Mouse (Mus musculus): ENCODE measurements at regions not wholly inside any gene's neighbourhood (a gene's known extent, or its start where the extent isn't known, plus 50 kb on each side); places are given as distances from the start of the nearest gene placed in this dataset.

DNA sequence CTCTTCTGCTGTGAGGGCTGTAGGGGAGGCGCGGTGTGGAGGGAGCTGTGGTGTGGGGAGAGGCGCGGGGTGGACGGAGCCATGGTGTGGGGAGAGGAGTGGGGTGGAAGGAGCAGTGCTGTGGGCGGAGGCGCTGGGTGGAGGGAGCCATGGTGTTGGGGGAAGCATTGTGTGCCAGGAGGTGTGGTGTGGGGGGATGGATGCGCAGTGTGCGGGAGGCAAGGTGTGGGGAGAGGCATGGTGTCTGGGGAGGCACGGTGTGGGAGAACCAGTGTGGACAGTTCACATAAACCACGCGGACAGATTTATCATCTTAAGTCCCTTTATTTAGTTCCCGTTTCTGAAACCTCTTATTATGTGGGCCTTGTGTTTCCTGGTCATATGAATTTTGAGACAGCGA lies 164.6 kb downstream of the Phlda1 start:
- no peaks in the 10 kb centered on the region for H3K9me3 ChIP-seq (ENCODE audit: control insufficient read depth, low read length)
- ATAC-seq (ENCODE audit: low read depth): peak; percentile 20; the same call in 1 of the 2 replicates
- H3K9ac ChIP-seq (ENCODE audit: low read length): peak overlapping the region; percentile 38
- WGBS: 49% methylated on average over 14 of the region's 14 CpGs
- no peak overlapping the region for H3K4me2 ChIP-seq (ENCODE audit: low read depth, low read length)
- H3K36me3 ChIP-seq (ENCODE audit: control insufficient read depth, insufficient read depth, low read length): no peaks in the 10 kb centered on the region
- peak overlapping the region; percentile 68 for H3K27ac ChIP-seq (ENCODE audit: low read length)
- H3K4me3 ChIP-seq (ENCODE audit: low read length): no peak overlapping the region
- H3K4me1 ChIP-seq (replicated peaks; ENCODE audit: control insufficient read depth, insufficient read depth, low read length): peaks cover 49% of the 10 kb centered on the region
- H3K27me3 ChIP-seq (ENCODE audit: control insufficient read depth, insufficient read depth, low read depth, low read length): no peaks in the 10 kb centered on the region

GRCm38 (mm10) chr10:111672454-111673316 lies 166.6 kb downstream of the Phlda1 start:
- Histone ChIP-seq H3K4me1 (replicated peaks; ENCODE audit: control insufficient read depth, insufficient read depth, low read length) (peaks cover 61% of the 10 kb centered on the region), H3K27ac (ENCODE audit: low read length) (peak overlapping the region; percentile 84), H3K36me3 (ENCODE audit: control insufficient read depth, insufficient read depth, low read length) (no peaks in the 10 kb centered on the region), H3K4me2 (ENCODE audit: low read depth, low read length) (peak overlapping the region; percentile 38), H3K9me3 (ENCODE audit: control insufficient read depth, low read length) (no peaks in the 10 kb centered on the region), H3K27me3 (ENCODE audit: control insufficient read depth, insufficient read depth, low read depth, low read length) (no peaks in the 10 kb centered on the region), H3K4me3 (ENCODE audit: low read length) (no peak overlapping the region), H3K9ac (ENCODE audit: low read length) (no peak overlapping the region)
- WGBS: 12% methylated on average over 12 of the region's 12 CpGs
- ATAC-seq (ENCODE audit: low read depth): peak; percentile 94

DNA sequence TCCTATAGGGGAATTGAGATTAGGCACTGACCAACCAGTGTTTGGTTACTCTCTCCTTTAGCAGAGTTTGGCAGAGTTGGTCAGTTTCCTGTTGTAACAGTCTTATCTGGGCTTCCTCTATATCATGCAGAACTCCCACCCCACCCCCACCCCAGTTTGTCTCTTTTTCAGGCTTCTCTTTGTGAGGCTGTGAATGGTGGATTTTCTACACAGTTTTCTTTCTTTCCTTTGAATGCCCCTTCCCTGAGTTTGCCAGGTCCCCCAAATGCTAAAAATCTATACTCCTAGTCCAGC lies 167.2 kb downstream of the Phlda1 start:
- Histone ChIP-seq H3K27ac (ENCODE audit: low read length) (peak overlapping the region; percentile 84), H3K27me3 (ENCODE audit: control insufficient read depth, insufficient read depth, low read depth, low read length) (no peaks in the 10 kb centered on the region), H3K36me3 (ENCODE audit: control insufficient read depth, insufficient read depth, low read length) (no peaks in the 10 kb centered on the region), H3K9ac (ENCODE audit: low read length) (no peak overlapping the region), H3K4me1 (replicated peaks; ENCODE audit: control insufficient read depth, insufficient read depth, low read length) (peaks cover 61% of the 10 kb centered on the region), H3K4me2 (ENCODE audit: low read depth, low read length) (peak overlapping the region; percentile 38), H3K9me3 (ENCODE audit: control insufficient read depth, low read length) (no peaks in the 10 kb centered on the region), H3K4me3 (ENCODE audit: low read length) (no peak overlapping the region)
- peak; percentile 32 for ATAC-seq (ENCODE audit: low read depth)

DNA sequence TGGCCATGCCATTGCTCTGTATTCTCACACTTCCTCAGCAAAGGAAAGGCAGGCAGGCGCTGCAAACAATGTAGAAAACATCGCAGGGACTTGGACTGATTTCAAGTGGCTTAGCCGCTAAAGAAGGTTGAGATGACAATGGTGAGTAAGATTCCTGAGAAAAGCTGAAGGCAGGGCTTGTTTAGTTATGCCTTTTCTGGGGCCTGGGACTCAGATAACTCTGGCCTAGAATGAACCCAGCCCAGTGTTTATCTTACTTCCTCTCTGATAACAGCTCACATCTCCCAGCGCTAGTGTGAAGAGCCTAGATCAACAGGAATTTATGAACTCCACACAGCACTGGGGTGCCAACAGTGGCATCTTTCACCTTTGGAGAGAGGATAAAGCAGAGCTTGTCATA lies 170.2 kb downstream of the Phlda1 start:
- no peak overlapping the region for H3K9ac ChIP-seq (ENCODE audit: low read length)
- H3K27me3 ChIP-seq (ENCODE audit: control insufficient read depth, insufficient read depth, low read depth, low read length): no peaks in the 10 kb centered on the region
- peak overlapping the region; percentile 33 for H3K27ac ChIP-seq (ENCODE audit: low read length)
- no peaks in the 10 kb centered on the region for H3K36me3 ChIP-seq (ENCODE audit: control insufficient read depth, insufficient read depth, low read length)
- H3K4me3 ChIP-seq (ENCODE audit: low read length): no peak overlapping the region
- H3K9me3 ChIP-seq (ENCODE audit: control insufficient read depth, low read length): no peaks in the 10 kb centered on the region
- no peak for ATAC-seq (ENCODE audit: low read depth)
- peaks cover 45% of the 10 kb centered on the region for H3K4me1 ChIP-seq (replicated peaks; ENCODE audit: control insufficient read depth, insufficient read depth, low read length)
- no peak overlapping the region for H3K4me2 ChIP-seq (ENCODE audit: low read depth, low read length)
- WGBS: 3% methylated on average over 4 of the region's 4 CpGs

GRCm38 (mm10) chr10:111680919-111681318 lies 174.8 kb downstream of the Phlda1 start:
- no peak for ATAC-seq (ENCODE audit: low read depth)
- Histone ChIP-seq H3K27ac (ENCODE audit: low read length) (no peak overlapping the region), H3K9ac (ENCODE audit: low read length) (no peak overlapping the region), H3K27me3 (ENCODE audit: control insufficient read depth, insufficient read depth, low read depth, low read length) (no peaks in the 10 kb centered on the region), H3K4me3 (ENCODE audit: low read length) (no peak overlapping the region), H3K9me3 (ENCODE audit: control insufficient read depth, low read length) (no peaks in the 10 kb centered on the region), H3K4me1 (replicated peaks; ENCODE audit: control insufficient read depth, insufficient read depth, low read length) (peaks cover 9% of the 10 kb centered on the region), H3K36me3 (ENCODE audit: control insufficient read depth, insufficient read depth, low read length) (no peaks in the 10 kb centered on the region), H3K4me2 (ENCODE audit: low read depth, low read length) (no peak overlapping the region)
- 78% methylated on average over 4 of the region's 4 CpGs for WGBS

DNA sequence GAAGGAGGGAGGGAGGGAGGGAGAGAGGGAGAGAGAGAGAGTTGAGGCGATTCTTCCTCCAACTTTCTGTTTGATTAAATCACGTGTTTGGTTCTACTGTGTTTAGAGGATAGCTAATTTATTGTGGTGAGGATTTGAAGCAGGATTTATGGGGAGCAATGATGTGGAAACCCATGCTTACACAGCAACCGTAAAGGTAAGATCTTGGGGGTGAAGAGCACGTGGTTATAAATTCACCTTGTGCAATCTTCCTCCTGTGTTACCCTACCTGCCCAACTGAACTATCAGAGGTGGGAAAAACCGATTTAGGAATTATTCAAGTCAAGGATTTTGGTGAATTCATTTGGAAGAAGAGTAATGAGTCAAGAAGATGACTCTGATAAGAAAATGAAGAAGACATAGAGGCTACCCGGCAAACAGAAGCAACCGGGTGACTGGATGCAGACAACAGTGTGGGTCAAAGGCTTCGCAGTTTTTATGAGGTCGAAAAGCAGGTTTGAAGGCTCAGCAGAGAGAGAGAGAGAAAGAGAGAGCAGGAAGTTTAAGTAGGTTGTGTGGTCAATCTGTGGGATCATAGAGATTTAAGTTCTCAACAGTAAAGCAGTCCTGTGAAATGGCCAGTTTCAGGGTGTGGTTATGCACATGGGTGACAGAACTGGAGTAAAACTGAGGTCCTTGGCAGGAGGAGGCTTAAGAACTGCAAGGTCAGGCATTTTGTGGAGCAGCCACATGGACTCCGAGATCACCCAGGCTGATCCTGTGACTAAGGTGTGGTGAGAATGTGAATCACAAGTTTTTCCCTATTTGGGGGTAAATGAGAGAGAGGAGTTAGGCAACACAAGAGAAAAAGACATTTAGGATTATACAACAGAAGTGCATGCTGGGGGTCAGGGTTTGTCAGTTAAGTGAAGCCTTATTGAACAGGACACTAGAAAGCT lies 178.6 kb downstream of the Phlda1 start:
- no peak for ATAC-seq (ENCODE audit: low read depth)
- Histone ChIP-seq H3K4me3 (ENCODE audit: low read length) (no peak overlapping the region), H3K27ac (ENCODE audit: low read length) (no peak overlapping the region), H3K9ac (ENCODE audit: low read length) (no peak overlapping the region), H3K36me3 (ENCODE audit: control insufficient read depth, insufficient read depth, low read length) (no peaks in the 10 kb centered on the region), H3K9me3 (ENCODE audit: control insufficient read depth, low read length) (no peaks in the 10 kb centered on the region), H3K4me2 (ENCODE audit: low read depth, low read length) (no peak overlapping the region), H3K27me3 (ENCODE audit: control insufficient read depth, insufficient read depth, low read depth, low read length) (no peaks in the 10 kb centered on the region), H3K4me1 (replicated peaks; ENCODE audit: control insufficient read depth, insufficient read depth, low read length) (peaks cover 5% of the 10 kb centered on the region)
- WGBS: 77% methylated on average over 10 of the region's 10 CpGs

DNA sequence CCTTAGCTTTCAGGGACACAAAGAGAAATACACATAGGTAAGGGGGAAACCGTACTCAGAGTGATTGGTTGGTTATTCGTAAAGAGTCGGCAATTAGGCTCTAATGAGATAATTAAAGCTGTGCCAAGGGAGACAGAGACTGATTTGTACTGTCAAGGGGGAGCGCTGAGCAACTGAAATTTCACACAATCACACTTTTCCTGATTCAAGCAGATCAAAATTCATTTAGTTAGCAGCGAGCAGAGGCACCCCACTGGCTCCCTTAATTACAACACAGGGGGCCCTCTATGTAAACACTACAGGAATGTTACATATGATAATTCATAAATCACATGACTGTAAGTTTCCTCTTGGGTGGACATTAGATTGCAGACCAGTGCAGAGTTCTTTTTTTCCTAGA lies 180.5 kb downstream of the Phlda1 start:
- Histone ChIP-seq H3K4me3 (ENCODE audit: low read length) (no peak overlapping the region), H3K9ac (ENCODE audit: low read length) (no peak overlapping the region), H3K4me2 (ENCODE audit: low read depth, low read length) (no peak overlapping the region), H3K27ac (ENCODE audit: low read length) (no peak overlapping the region), H3K36me3 (ENCODE audit: control insufficient read depth, insufficient read depth, low read length) (no peaks in the 10 kb centered on the region), H3K9me3 (ENCODE audit: control insufficient read depth, low read length) (no peaks in the 10 kb centered on the region), H3K27me3 (ENCODE audit: control insufficient read depth, insufficient read depth, low read depth, low read length) (no peaks in the 10 kb centered on the region), H3K4me1 (replicated peaks; ENCODE audit: control insufficient read depth, insufficient read depth, low read length) (peaks cover 9% of the 10 kb centered on the region)
- ATAC-seq (ENCODE audit: low read depth): no peak
- 59% methylated on average over 5 of the region's 5 CpGs for WGBS

GRCm38 (mm10) chr10:111689587-111689986 lies 183.5 kb downstream of the Phlda1 start:
- H3K9me3 ChIP-seq (ENCODE audit: control insufficient read depth, low read length): no peaks in the 10 kb centered on the region
- H3K4me2 ChIP-seq (ENCODE audit: low read depth, low read length): no peak overlapping the region
- H3K4me3 ChIP-seq (ENCODE audit: low read length): no peak overlapping the region
- WGBS: 28% methylated on average over 10 of the region's 10 CpGs
- H3K27ac ChIP-seq (ENCODE audit: low read length): peak overlapping the region; percentile 83
- H3K27me3 ChIP-seq (ENCODE audit: control insufficient read depth, insufficient read depth, low read depth, low read length): no peaks in the 10 kb centered on the region
- H3K4me1 ChIP-seq (replicated peaks; ENCODE audit: control insufficient read depth, insufficient read depth, low read length): peaks cover 19% of the 10 kb centered on the region
- H3K36me3 ChIP-seq (ENCODE audit: control insufficient read depth, insufficient read depth, low read length): no peaks in the 10 kb centered on the region
- no peak overlapping the region for H3K9ac ChIP-seq (ENCODE audit: low read length)
- ATAC-seq (ENCODE audit: low read depth): peak; percentile 97

DNA sequence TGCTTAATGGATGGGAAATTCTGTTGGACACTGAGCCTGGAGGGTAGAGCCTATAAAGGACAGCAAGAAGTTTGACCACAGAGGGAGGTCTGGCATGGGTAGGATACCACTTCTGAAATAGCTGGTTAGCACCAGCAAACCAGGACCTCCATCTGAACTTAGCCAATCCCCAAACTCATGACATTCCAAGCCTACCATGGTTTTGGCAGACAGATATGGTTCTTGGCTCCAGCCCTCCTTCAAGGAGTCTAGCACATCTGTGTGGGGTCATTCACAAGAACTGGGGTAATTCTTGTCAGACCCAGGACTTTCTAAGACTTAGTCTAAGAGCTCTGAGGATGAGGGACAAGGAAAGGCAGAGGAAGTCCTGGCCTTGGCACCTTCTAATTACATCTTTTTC lies 187.7 kb downstream of the Phlda1 start:
- no peak overlapping the region for H3K4me3 ChIP-seq (ENCODE audit: low read length)
- H3K4me2 ChIP-seq (ENCODE audit: low read depth, low read length): no peak overlapping the region
- no peak for ATAC-seq (ENCODE audit: low read depth)
- H3K4me1 ChIP-seq (replicated peaks; ENCODE audit: control insufficient read depth, insufficient read depth, low read length): peaks cover 34% of the 10 kb centered on the region
- H3K9me3 ChIP-seq (ENCODE audit: control insufficient read depth, low read length): no peaks in the 10 kb centered on the region
- H3K27me3 ChIP-seq (ENCODE audit: control insufficient read depth, insufficient read depth, low read depth, low read length): no peaks in the 10 kb centered on the region
- peak overlapping the region; percentile 14 for H3K27ac ChIP-seq (ENCODE audit: low read length)
- no peak overlapping the region for H3K9ac ChIP-seq (ENCODE audit: low read length)
- H3K36me3 ChIP-seq (ENCODE audit: control insufficient read depth, insufficient read depth, low read length): no peaks in the 10 kb centered on the region
